In the genomic region with DNA sequence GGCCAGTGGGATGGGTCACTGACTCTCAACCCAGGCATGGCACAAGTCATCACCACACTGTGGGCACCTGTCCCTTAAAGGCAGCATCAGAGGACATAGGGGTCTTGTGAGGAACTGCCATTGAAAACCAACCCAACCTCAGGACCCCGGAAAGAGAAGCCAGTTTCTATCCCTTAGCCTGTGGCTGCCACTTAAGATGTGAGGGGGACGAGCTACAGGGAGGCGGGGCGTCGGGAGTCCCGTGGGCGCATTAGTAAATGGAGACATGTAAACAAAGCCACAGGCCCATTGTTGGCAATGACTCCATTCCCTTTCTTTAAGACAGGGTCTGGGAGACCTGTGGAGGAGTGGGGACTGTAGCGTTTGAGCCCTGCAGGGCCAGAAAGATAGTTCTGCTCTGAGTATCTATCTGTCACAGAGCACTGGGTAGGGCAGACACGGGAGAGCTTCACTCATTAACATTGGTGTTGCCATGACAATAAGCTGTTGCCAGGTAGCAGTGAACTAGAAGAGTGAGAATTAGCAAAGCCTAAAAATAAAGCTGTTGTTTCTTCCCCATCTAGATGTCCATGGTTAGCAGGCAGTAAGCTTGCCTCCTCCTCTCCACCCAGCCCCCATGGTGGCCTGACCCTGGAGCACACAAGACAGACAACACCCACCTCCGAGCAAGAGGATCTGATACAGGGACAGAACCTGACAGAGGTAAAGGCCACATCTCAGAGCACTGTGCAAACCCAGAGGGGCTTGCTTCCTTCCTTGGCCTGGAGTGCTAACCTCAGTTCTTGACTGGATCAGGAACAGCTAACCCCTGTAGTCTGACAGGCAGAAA, we compare ENCODE assay signal across 10 mouse cellular contexts.
A peak's percentile ranks its signal among the peaks of the same experiment; 100 is the strongest.
DNase-seq lines count a peak whose midpoint lies in the region; TF ChIP-seq lines count a peak whose summit lies in the region.
"Had no signal": no experiment of that assay in that cellular context is flagged by ENCODE, and none has a peak within 500 bp of the region (broad histone marks: within the 10 kb centered on the region; RNA-seq: fewer than 3 reads in every experiment).

No protein-coding gene starts in this region.

- no peak for TF ChIP-seq CTCF in left cerebral cortex, adult 2 months (IDR thresholded peaks at IDR 0.05)
- TF ChIP-seq CTCF in gastrocnemius, adult 2 months (IDR thresholded peaks at IDR 0.05) = no peak

- no peaks in the 10 kb centered on the region for H3K36me3 ChIP-seq in heart, embryonic 10.5 days
- H3K36me3 ChIP-seq: lung, embryonic 15.5 days had no signal

- 54% methylated on average over 10 of the region's 10 CpGs for WGBS in heart, embryonic 10.5 days

- H3K4me3 ChIP-seq in left cerebral cortex, adult 2 months = no peak overlapping the region
- no peak overlapping the region for H3K4me3 ChIP-seq in gastrocnemius, adult 2 months
- H3K4me3 ChIP-seq in heart, embryonic 10.5 days = no peak overlapping the region
- H3K4me3 ChIP-seq: erythroblast, embryonic 14.5 days; lung, embryonic 15.5 days had no signal

- peak; percentile 77 for DNase-seq in left cerebral cortex, adult 11 months (ENCODE audit: low spot score)
- no peak for DNase-seq in left cerebral cortex, postnatal 4 days
- DNase-seq in frontal cortex, postnatal 25 days (ENCODE audit: low spot score in 2 of 2) = peak; percentile 27 to 30
- DNase-seq in left cerebral cortex, adult 2 months (ENCODE audit: extremely low spot score in 1 of 2, low spot score in 2 of 2) = peak; percentile 37 to 62
- peak; percentile 29 for DNase-seq in retina, postnatal 1 day
- DNase-seq in gastrocnemius, adult 2 months = no peak
- DNase-seq in heart, embryonic 10.5 days (ENCODE audit: low spot score) = no peak
- no peak for DNase-seq in kidney, adult 18-20 months

- H3K27me3 ChIP-seq in heart, embryonic 10.5 days (ENCODE audit: insufficient read depth, poor library complexity, severe bottlenecking) = no peaks in the 10 kb centered on the region
- H3K27me3 ChIP-seq: lung, embryonic 15.5 days had no signal

- peaks cover 48% of the 10 kb centered on the region for H3K4me1 ChIP-seq in heart, embryonic 10.5 days

- no peaks in the 10 kb centered on the region for H3K9me3 ChIP-seq in heart, embryonic 10.5 days
- H3K9me3 ChIP-seq: lung, embryonic 15.5 days had no signal

- intact Hi-C loops in left cerebral cortex, postnatal 4 days (cut with DNase I) = loop anchor here (10.0 kb wide), 1 partner anchor 143 kb away; no protein-coding TSS in a partner anchor
- intact Hi-C loops in left cerebral cortex, adult 2 months (cut with DNase I) = loop anchor here (1.0 to 5.0 kb wide), 3 partner anchors 39 to 130 kb away; no protein-coding TSS in a partner anchor
- intact Hi-C loops in gastrocnemius, adult 2 months (cut with DNase I) = no loop called here

- H3K27ac ChIP-seq in left cerebral cortex, adult 2 months = peak overlapping the region; percentile 75
- no peak overlapping the region for H3K27ac ChIP-seq in gastrocnemius, adult 2 months
- no peak overlapping the region for H3K27ac ChIP-seq in heart, embryonic 10.5 days
- H3K27ac ChIP-seq: lung, embryonic 15.5 days had no signal

Comparison
In these comparisons a context has a peak if more than half of its experiments do, and no peak if none do; other contexts are left out.
1. DNase-seq: peak in left cerebral cortex, adult 11 months (single experiment), frontal cortex, postnatal 25 days (2 of 2), left cerebral cortex, adult 2 months (2 of 2) and retina, postnatal 1 day (single experiment); none in left cerebral cortex, postnatal 4 days (single experiment), gastrocnemius, adult 2 months (single experiment), heart, embryonic 10.5 days (single experiment) and kidney, adult 18-20 months (single experiment).